Mouse (Mus musculus) telencephalon, adult 2 months (tissue): Measurements from ENCODE around the gene Tmem51.

Experiments used
- DNase-seq: peaks from one replicate; pipeline ENCODE4 v3.0.0-alpha.2; 2011; ENCODE audit warnings: low read depth, low spot score

The Tmem51 gene

GRCm38 (mm10) chr4:142081631-142082283, 2.3 kb downstream of the Tmem51 start:
- no peak for DNase-seq

GRCm38 (mm10) chr4:142080901-142081630, 3.0 kb downstream of the Tmem51 start:
- no peak for DNase-seq

- DNase-seq: no peak
Observed at GRCm38 (mm10) chr4:142080487-142080767, 3.7 kb downstream of the Tmem51 start.

GRCm38 (mm10) chr4:142079629-142080486, 4.2 kb downstream of the Tmem51 start:
- DNase-seq: no peak

GRCm38 (mm10) chr4:142077572-142078271, 6.4 kb downstream of the Tmem51 start:
- DNase-seq: peak; percentile 32

GRCm38 (mm10) chr4:142076883-142077282, 7.2 kb downstream of the Tmem51 start:
- DNase-seq: no peak

- no peak for DNase-seq
Observed at GRCm38 (mm10) chr4:142075931-142076330, 8.2 kb downstream of the Tmem51 start.

- no peak for DNase-seq
Observed at GRCm38 (mm10) chr4:142074060-142074732, 9.9 kb downstream of the Tmem51 start.

- DNase-seq: no peak
Observed at GRCm38 (mm10) chr4:142071243-142071991, 12.7 kb downstream of the Tmem51 start.

GRCm38 (mm10) chr4:142070840-142071239, 13.3 kb downstream of the Tmem51 start:
- DNase-seq: no peak

- DNase-seq: no peak
Observed at GRCm38 (mm10) chr4:142068899-142069812, 14.9 kb downstream of the Tmem51 start.

- no peak for DNase-seq
Observed at GRCm38 (mm10) chr4:142066576-142066975, 17.5 kb downstream of the Tmem51 start.

GRCm38 (mm10) chr4:142065835-142066234, 18.3 kb downstream of the Tmem51 start:
- DNase-seq: no peak

- no peak for DNase-seq
Observed at GRCm38 (mm10) chr4:142065270-142065669, 18.8 kb downstream of the Tmem51 start.

GRCm38 (mm10) chr4:142064582-142065228, 19.4 kb downstream of the Tmem51 start:
- no peak for DNase-seq

- no peak for DNase-seq
Observed at GRCm38 (mm10) chr4:142063057-142063534, 21.0 kb downstream of the Tmem51 start.

- DNase-seq: no peak
Observed at GRCm38 (mm10) chr4:142061485-142062240, 22.4 kb downstream of the Tmem51 start.
